Mouse (Mus musculus): ENCODE measurements around the gene Btd.

- no peak for TF ChIP-seq CTCF (IDR thresholded peaks at IDR 0.05; ENCODE audit: extremely low read depth, insufficient read depth, low read length)
- TF ChIP-seq POLR2A (IDR thresholded peaks at IDR 0.05; ENCODE audit: extremely low read depth, insufficient read depth, low read length), result no peak
Observed at GRCm38 (mm10) chr14:31653101-31653875, 12.5 kb downstream of the Btd start.

Data from cortical plate, adult 2 months (tissue).